Mouse (Mus musculus) embryonic facial prominence, embryonic 14.5 days (tissue): ENCODE data around the gene Gm49394. TPM values are rescaled to one million over a fixed set of nuclear protein-coding genes. Genes with fewer than 3 reads are reported as not detected.

ENCODE experiments used
- ATAC-seq: fragments of 200-750 bp; cut with Nextera tagmentation; 2 replicates; pipeline ENCODE4 v1.8.0; 2017; ENCODE audit warnings: low read depth, moderate number of reproducible peaks, moderate TSS enrichment
- DNase-seq: peaks from one replicate; pipeline ENCODE4 v3.0.0-alpha.2; 2015; ENCODE audit warnings: low spot score
- H3K27ac ChIP-seq: fragments of 300-500 bp; sonication (generic); replicated peaks from 2 replicates; pipeline ENCODE4 v1.5.1; 2014; ENCODE audit warnings: low read depth, mild to moderate bottlenecking, low read length, moderate library complexity
- H3K27me3 ChIP-seq: fragments of 300-500 bp; sonication (generic); replicated peaks from 2 replicates; pipeline ENCODE4 v1.6.1; 2014; ENCODE audit warnings: low read length; ENCODE audit not compliant: control insufficient read depth, insufficient read depth
- H3K36me3 ChIP-seq: fragments of 300-500 bp; sonication (generic); 2 replicates; pipeline ENCODE4 v1.6.1; 2014; ENCODE audit warnings: low read length, mixed read lengths; ENCODE audit not compliant: control insufficient read depth, insufficient read depth
- H3K4me1 ChIP-seq: fragments of 300-500 bp; sonication (generic); 2 replicates; pipeline ENCODE4 v1.6.1; 2014; ENCODE audit warnings: antibody characterized with exemption, low read length; ENCODE audit not compliant: control insufficient read depth, insufficient read depth
- H3K4me2 ChIP-seq: fragments of 300-500 bp; sonication (generic); 2 replicates; pipeline ENCODE4 v1.6.1; 2014; ENCODE audit warnings: low read depth, mild to moderate bottlenecking, low read length, moderate library complexity, mixed read lengths
- H3K4me3 ChIP-seq: fragments of 300-500 bp; sonication (generic); 2 replicates; pipeline ENCODE4 v1.5.1; 2014; ENCODE audit warnings: low read depth, mild to moderate bottlenecking, low read length
- H3K9ac ChIP-seq: fragments of 300-500 bp; sonication (generic); 2 replicates; pipeline ENCODE4 v1.6.1; 2014; ENCODE audit warnings: low read depth, mild to moderate bottlenecking, low read length, moderate library complexity, mixed read lengths
- H3K9me3 ChIP-seq: fragments of 300-500 bp; sonication (generic); 2 replicates; pipeline ENCODE4 v1.6.1; 2016; ENCODE audit warnings: low read length; ENCODE audit not compliant: control insufficient read depth
- WGBS: fragments of 180-500 bp; shearing (Covaris S2); extraction: QIAGEN DNeasy Blood & Tissue Kit; methylation state at CpG from one replicate; pipeline ENCODE4 v1.1.7; 2014; 5-methylcytosine and 5-hydroxymethylcytosine counted together
- microRNA counts: library from miRNA; unstranded; fragments of <30 nt; microRNA quantifications from one replicate; lab custom pipeline; 2017
- microRNA-seq: library from miRNA; unstranded; fragments of <30 nt; microRNA quantifications from one replicate; pipeline ENCODE4, GENCODE M21; 2016; ENCODE audit warnings: borderline number of aligned reads
- polyA plus RNA-seq: library from polyadenylated mRNA; unstranded; fragments of >200 nt; fragmentation: Nextera tagmentation; extraction: Ambion mirVana; gene quantifications from 2 replicates; pipeline ENCODE4 v1.2.1, GENCODE M21; 2014

Gm49394 gene
- polyA plus RNA-seq, 1 experiment from 2014 or later, result 0.63 TPM

GRCm38 (mm10) chr7:142622180-142622579 is 47.6 kb downstream of the Gm49394 start:
- Histone ChIP-seq H3K4me1 (peaks cover 8% of the 10 kb centered on the region; the same call in 1 of the 2 replicates), H3K36me3 (no peaks in the 10 kb centered on the region), H3K9me3 (no peaks in the 10 kb centered on the region), H3K4me3 (no peak overlapping the region), H3K9ac (no peak overlapping the region), H3K4me2 (no peak overlapping the region), H3K27ac (no peak overlapping the region), H3K27me3 (no peaks in the 10 kb centered on the region)
- WGBS, result 74% methylated on average over 4 of the region's 4 CpGs
- ATAC-seq (no peak), DNase-seq (no peak)

DNA sequence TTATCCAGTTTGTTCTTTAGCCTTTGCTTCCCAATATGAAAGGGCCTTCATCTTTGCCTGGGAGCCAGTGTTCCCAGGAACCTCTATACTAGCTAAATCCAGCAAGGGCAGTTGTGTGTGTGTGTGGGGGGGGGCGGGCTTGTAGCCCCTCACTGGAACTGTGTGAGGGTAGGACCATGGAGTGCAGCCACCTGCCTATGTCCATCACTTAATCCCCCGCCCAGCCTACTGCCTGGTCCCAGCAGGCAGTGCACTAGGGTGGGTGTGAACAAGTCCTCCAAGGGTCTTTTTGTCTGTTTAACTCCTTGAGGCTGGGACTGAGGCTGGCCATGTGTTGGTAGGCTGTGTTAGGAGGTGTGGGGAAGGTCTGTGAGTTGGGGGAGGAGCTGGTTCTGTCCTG is 56.7 kb downstream of the Gm49394 start:
- Histone ChIP-seq H3K27ac (no peak overlapping the region), H3K4me3 (no peak overlapping the region), H3K4me1 (peaks cover 20% of the 10 kb centered on the region), H3K4me2 (no peak overlapping the region), H3K27me3 (no peaks in the 10 kb centered on the region), H3K9me3 (no peaks in the 10 kb centered on the region), H3K36me3 (no peaks in the 10 kb centered on the region), H3K9ac (no peak overlapping the region)
- 55% methylated on average over 2 of the region's 2 CpGs for WGBS
- peak; percentile 41; the same call in 1 of the 2 replicates for ATAC-seq
- peak; percentile 50 for DNase-seq

GRCm38 (mm10) chr7:142610627-142611406 is 58.9 kb downstream of the Gm49394 start:
- Histone ChIP-seq H3K4me2 (peak overlapping the region; percentile 43), H3K4me1 (peaks cover 20% of the 10 kb centered on the region), H3K27ac (peak overlapping the region; percentile 82), H3K9ac (peak overlapping the region; percentile 34), H3K4me3 (0 out of 2 replicates have a peak overlapping the region, but pooled peaks have one; percentile 2), H3K9me3 (no peaks in the 10 kb centered on the region), H3K36me3 (no peaks in the 10 kb centered on the region), H3K27me3 (no peaks in the 10 kb centered on the region)
- DNase-seq (peak; percentile 93), ATAC-seq (peak; percentile 95)
- under 1% methylated on average over 11 of the region's 12 CpGs for WGBS

GRCm38 (mm10) chr7:142600921-142601320 is 68.8 kb downstream of the Gm49394 start:
- WGBS, result 80% methylated on average over 2 of the region's 2 CpGs

More at GRCm38 (mm10) chr7:142600921-142601320, 68.8 kb downstream of the Gm49394 start:
- Histone ChIP-seq H3K9ac (no peak overlapping the region), H3K4me2 (no peak overlapping the region), H3K4me1 (peaks cover 18% of the 10 kb centered on the region), H3K36me3 (no peaks in the 10 kb centered on the region), H3K27me3 (no peaks in the 10 kb centered on the region), H3K4me3 (no peak overlapping the region), H3K9me3 (no peaks in the 10 kb centered on the region), H3K27ac (no peak overlapping the region)
- DNase-seq (peak; percentile 27), ATAC-seq (peak; percentile 54; the same call in 1 of the 2 replicates)

MicroRNAs encoded within 50 kb of the gene (microRNA counts, 519-probe panel; counts per million panel counts)
- 2,318 counts per million, percentile 39 among the panel's probes with 10 or more counts for microRNA mmu-miR-483 (lab: Ali Mortazavi, UCI)

Small RNA genes within 50 kb of the gene (microRNA-seq; reads per million reads assigned to microRNA genes)
- 3,106 reads per million, percentile 86 among the genes with 10 or more reads in this experiment for gene Mir483

Other genes with a start within 250 kb of the Gm49394 start
- gene Syt8, start 235.1 kb downstream of the Gm49394 start, polyA plus RNA-seq, result 1.9 and 3.9 TPM in 2 replicates
- gene Tnni2, start 228.1 kb downstream of the Gm49394 start, polyA plus RNA-seq, result 319 and 564 TPM in 2 replicates
- 40.1 and 42.6 TPM in 2 replicates for gene Lsp1, start 209.1 kb downstream of the Gm49394 start, polyA plus RNA-seq
- 376 and 643 TPM in 2 replicates for gene Tnnt3, start 171.1 kb downstream of the Gm49394 start, polyA plus RNA-seq
- 30.3 and 33.1 TPM in 2 replicates for gene Mrpl23, start 137.3 kb downstream of the Gm49394 start, polyA plus RNA-seq
- gene Igf2, start 3.1 kb downstream of the Gm49394 start, polyA plus RNA-seq, result 1,478 and 1,518 TPM in 2 replicates
- not detected in 2 replicates for gene Ins2, start 73.4 kb upstream of the Gm49394 start, polyA plus RNA-seq